Mouse (Mus musculus) kidney, adult 2 months (tissue): Measurements from ENCODE around the gene Gnb1. TPM values are rescaled to one million over a fixed set of nuclear protein-coding genes. Genes with fewer than 3 reads are reported as not detected.

Source experiments
- DNase-seq: peaks from one replicate; pipeline ENCODE4 v3.0.0; 2021
- H3K27ac ChIP-seq: fragments of 200-500 bp; 2 replicates; pipeline ENCODE4 v1.5.1; 2012; ENCODE audit warnings: low read depth, low read length, control low read depth, inconsistent platforms; ENCODE audit not compliant: insufficient read depth
- H3K27me3 ChIP-seq: fragments of 200-500 bp; replicated peaks from 2 replicates; pipeline ENCODE4 v1.6.1; 2012; ENCODE audit warnings: mild to moderate bottlenecking, moderate library complexity, low read length, inconsistent platforms; ENCODE audit not compliant: control insufficient read depth, insufficient read depth
- H3K36me3 ChIP-seq: fragments of 200-500 bp; 2 replicates; pipeline ENCODE4 v1.6.1; 2012; ENCODE audit warnings: mild to moderate bottlenecking, moderate library complexity, low read length, inconsistent platforms; ENCODE audit not compliant: control insufficient read depth, insufficient read depth
- H3K4me1 ChIP-seq: fragments of 200-500 bp; 2 replicates; pipeline ENCODE4 v1.6.1; 2011; ENCODE audit warnings: low read length; ENCODE audit not compliant: control insufficient read depth, insufficient read depth
- H3K4me3 ChIP-seq: fragments of 200-500 bp; 2 replicates; pipeline ENCODE4 v1.5.1; 2011; ENCODE audit warnings: mild to moderate bottlenecking, low read depth, low read length, control low read depth; ENCODE audit not compliant: insufficient read depth
- CTCF ChIP-seq: fragments of 200-500 bp; conservative IDR thresholded peaks from 2 replicates; pipeline ENCODE4 v1.5.1; 2011; ENCODE audit warnings: low read depth, mild to moderate bottlenecking, control low read depth, low read length, moderate library complexity, mixed read lengths; ENCODE audit not compliant: insufficient read depth, insufficient read length
- POLR2A ChIP-seq: fragments of 200-500 bp; IDR thresholded peaks from one replicate; pipeline ENCODE4 v1.6.1; 2011; ENCODE audit warnings: low read depth, low read length, control low read depth
- WGBS: fragments of 180-500 bp; shearing (Covaris S2); methylation state at CpG from one replicate; pipeline ENCODE4 v1.1.7; 2018; 5-methylcytosine and 5-hydroxymethylcytosine counted together
- polyA plus RNA-seq: library from polyadenylated mRNA; depleted of rRNA; stranded (reverse); fragments of >200 nt; gene quantifications from 2 replicates; pipeline ENCODE4 v1.2.3, GENCODE M21; 2012

Gene Gnb1
- polyA plus RNA-seq, 1 experiment, result 399 TPM

GRCm38 (mm10) chr4:155562725-155563399 is 71.7 kb downstream of the Gnb1 start:
- peaks cover 51% of the 10 kb centered on the region for H3K4me1 ChIP-seq
- peak overlapping the region; percentile 39 for H3K4me3 ChIP-seq
- WGBS, result 1% methylated on average over 19 of the region's 19 CpGs
- TF ChIP-seq POLR2A (no peak), CTCF (no peak)
- no peaks in the 10 kb centered on the region for H3K27me3 ChIP-seq
- peak overlapping the region; percentile 83 for H3K27ac ChIP-seq
- 0 out of 2 replicates have a peak, but pooled peaks cover 1% of the 10 kb centered on the region for H3K36me3 ChIP-seq
- DNase-seq, result peak; percentile 58

GRCm38 (mm10) chr4:155563400-155564231 is 72.5 kb downstream of the Gnb1 start:
- peak overlapping the region; percentile 72 for H3K27ac ChIP-seq

GRCm38 (mm10) chr4:155564315-155565069 is 73.3 kb downstream of the Gnb1 start:
- TF ChIP-seq CTCF (0 out of 2 replicates have a peak, but pooled peaks have one; percentile 0), POLR2A (no peak)
- peak; percentile 68 for DNase-seq

More at GRCm38 (mm10) chr4:155563400-155564231, 72.5 kb downstream of the Gnb1 start:
- peak overlapping the region; percentile 73 for H3K4me3 ChIP-seq
- TF ChIP-seq CTCF (peak; percentile 39), POLR2A (peak; percentile 20)
- H3K36me3 ChIP-seq, result no peaks in the 10 kb centered on the region
- DNase-seq, result peak; percentile 99
- peaks cover 53% of the 10 kb centered on the region for H3K4me1 ChIP-seq
- under 1% methylated on average over 69 of the region's 69 CpGs for WGBS
- H3K27me3 ChIP-seq, result no peaks in the 10 kb centered on the region

GRCm38 (mm10) chr4:155566555-155566954 is 75.4 kb downstream of the Gnb1 start:
- 0 out of 2 replicates have a peak, but pooled peaks have one; percentile 19 for TF ChIP-seq CTCF
- TF ChIP-seq POLR2A, result no peak
- Histone ChIP-seq H3K36me3 (no peaks in the 10 kb centered on the region), H3K4me3 (no peak overlapping the region), H3K4me1 (peaks cover 50% of the 10 kb centered on the region), H3K27ac (peak overlapping the region; percentile 12; the same call in 1 of the 2 replicates), H3K27me3 (no peaks in the 10 kb centered on the region)
- DNase-seq, result peak; percentile 65
- 21% methylated on average over 8 of the region's 8 CpGs for WGBS

More at GRCm38 (mm10) chr4:155564315-155565069, 73.3 kb downstream of the Gnb1 start:
- Histone ChIP-seq H3K36me3 (no peaks in the 10 kb centered on the region), H3K27me3 (no peaks in the 10 kb centered on the region), H3K4me1 (peaks cover 58% of the 10 kb centered on the region), H3K27ac (peak overlapping the region; percentile 72), H3K4me3 (peak overlapping the region; percentile 73)
- WGBS, result 5% methylated on average over 20 of the region's 20 CpGs

GRCm38 (mm10) chr4:155568170-155568569 is 77.0 kb downstream of the Gnb1 start:
- H3K36me3 ChIP-seq, result no peaks in the 10 kb centered on the region
- 0 out of 2 replicates have a peak, but pooled peaks have one; percentile 17 for TF ChIP-seq CTCF
- TF ChIP-seq POLR2A, result no peak
- no peaks in the 10 kb centered on the region for H3K27me3 ChIP-seq
- WGBS, result 21% methylated on average over 2 of the region's 2 CpGs
- H3K4me3 ChIP-seq, result no peak overlapping the region
- H3K4me1 ChIP-seq, result peaks cover 40% of the 10 kb centered on the region
- H3K27ac ChIP-seq, result no peak overlapping the region
- no peak for DNase-seq

- WGBS, result 67% methylated on average over 7 of the region's 7 CpGs
- TF ChIP-seq CTCF (no peak), POLR2A (no peak)
- H3K36me3 ChIP-seq, result no peaks in the 10 kb centered on the region
- no peak for DNase-seq
- peaks cover 41% of the 10 kb centered on the region for H3K4me1 ChIP-seq
- no peak overlapping the region for H3K27ac ChIP-seq
- H3K27me3 ChIP-seq, result no peaks in the 10 kb centered on the region
- H3K4me3 ChIP-seq, result no peak overlapping the region
Observed at GRCm38 (mm10) chr4:155568632-155569370, 77.6 kb downstream of the Gnb1 start.
